Comparison of ENCODE assay signal across 15 mouse cellular contexts in genomic region chr6:37435391-37435790, GRCm38 (mm10). TPM values are rescaled to one million over a fixed set of nuclear protein-coding genes. Genes with fewer than 3 reads are reported as not detected.
DNase-seq lines count a peak whose midpoint lies in the region; ATAC-seq and TF ChIP-seq lines count a peak whose summit lies in the region.
"Had no signal": no experiment of that assay in that cellular context is flagged by ENCODE, and none has a peak within 500 bp of the region (broad histone marks: within the 10 kb centered on the region; RNA-seq: fewer than 3 reads in every experiment).

No protein-coding gene starts in this region.

- no peak overlapping the region for H3K9ac ChIP-seq in kidney, postnatal 0 days (ENCODE audit: low read depth, low read length)
- H3K9ac ChIP-seq in kidney, embryonic 15.5 days: no peak overlapping the region
- H3K9ac ChIP-seq in stomach, embryonic 15.5 days: no peak overlapping the region
- H3K9ac ChIP-seq: midbrain, embryonic 12.5 days had no signal

- ATAC-seq in kidney, postnatal 0 days (replicated peaks; ENCODE audit: low FRiP score, low read depth): no peak
- ATAC-seq in kidney, embryonic 15.5 days (replicated peaks; ENCODE audit: low FRiP score): no peak
- ATAC-seq in stomach, embryonic 15.5 days (ENCODE audit: insufficient read depth, low FRiP score, low read depth): no peak
- ATAC-seq: Patski had no signal

- H3K27me3 ChIP-seq in kidney, postnatal 0 days (ENCODE audit: insufficient read depth, low read length): no peaks in the 10 kb centered on the region
- no peaks in the 10 kb centered on the region for H3K27me3 ChIP-seq in kidney, embryonic 15.5 days
- no peaks in the 10 kb centered on the region for H3K27me3 ChIP-seq in stomach, embryonic 15.5 days (replicated peaks)
- H3K27me3 ChIP-seq: Patski had no signal

- DNase-seq in heart, adult 11 months: peak; percentile 90
- DNase-seq in heart, postnatal 4 days: no peak
- no peak for DNase-seq in kidney, postnatal 0 days (ENCODE audit: low spot score)
- peak; percentile 62 for DNase-seq in ovary, postnatal 36 days (ENCODE audit: low spot score)
- no peak for DNase-seq in ovary, postnatal 10 days (ENCODE audit: low spot score)
- no peak for DNase-seq in thymus, adult 18-20 months
- DNase-seq: cerebellum, postnatal 14 days; gastrocnemius, postnatal 25 days; kidney, postnatal 36 days; lung, postnatal 14 days; spleen, adult 18-20 months had no signal

- WGBS in kidney, postnatal 0 days: 70% methylated on average over 6 of the region's 6 CpGs
- WGBS in kidney, embryonic 15.5 days: 69% methylated on average over 6 of the region's 6 CpGs
- 56% methylated on average over 6 of the region's 6 CpGs for WGBS in stomach, embryonic 15.5 days

- H3K4me1 ChIP-seq in kidney, postnatal 0 days (replicated peaks; ENCODE audit: insufficient read depth, low read length): peaks cover 37% of the 10 kb centered on the region
- H3K4me1 ChIP-seq in kidney, embryonic 15.5 days: peaks cover 88% of the 10 kb centered on the region
- peaks cover 54% of the 10 kb centered on the region for H3K4me1 ChIP-seq in stomach, embryonic 15.5 days

- no peak for TF ChIP-seq CTCF in kidney, postnatal 0 days (IDR thresholded peaks at IDR 0.05; ENCODE audit: low read depth)

- H3K4me2 ChIP-seq in kidney, postnatal 0 days (ENCODE audit: low read length): no peak overlapping the region
- H3K4me2 ChIP-seq in kidney, embryonic 15.5 days: no peak overlapping the region
- H3K4me2 ChIP-seq in stomach, embryonic 15.5 days: no peak overlapping the region
- H3K4me2 ChIP-seq: midbrain, embryonic 12.5 days had no signal

- H3K9me3 ChIP-seq in kidney, postnatal 0 days (replicated peaks; ENCODE audit: low read length): no peaks in the 10 kb centered on the region
- H3K9me3 ChIP-seq in kidney, embryonic 15.5 days (replicated peaks): no peaks in the 10 kb centered on the region
- no peaks in the 10 kb centered on the region for H3K9me3 ChIP-seq in stomach, embryonic 15.5 days
- H3K9me3 ChIP-seq: midbrain, embryonic 12.5 days had no signal

- H3K4me3 ChIP-seq in kidney, postnatal 0 days (replicated peaks; ENCODE audit: low read depth, low read length): no peak overlapping the region
- H3K4me3 ChIP-seq in kidney, embryonic 15.5 days (replicated peaks): no peak overlapping the region
- no peak overlapping the region for H3K4me3 ChIP-seq in stomach, embryonic 15.5 days (replicated peaks)
- H3K4me3 ChIP-seq: midbrain, embryonic 12.5 days had no signal

- no peaks in the 10 kb centered on the region for H3K36me3 ChIP-seq in kidney, postnatal 0 days (ENCODE audit: insufficient read depth, low read length)
- H3K36me3 ChIP-seq in kidney, embryonic 15.5 days: peaks cover 38% of the 10 kb centered on the region
- H3K36me3 ChIP-seq in stomach, embryonic 15.5 days: no peaks in the 10 kb centered on the region
- H3K36me3 ChIP-seq: midbrain, embryonic 12.5 days had no signal

- H3K27ac ChIP-seq in kidney, postnatal 0 days: 0 out of 2 replicates have a peak overlapping the region, but pooled peaks have one; percentile 5
- no peak overlapping the region; the same call in 1 of the 2 replicates for H3K27ac ChIP-seq in kidney, embryonic 15.5 days
- H3K27ac ChIP-seq in stomach, embryonic 15.5 days: peak overlapping the region; percentile 17; the same call in 1 of the 2 replicates
- H3K27ac ChIP-seq: midbrain, embryonic 12.5 days had no signal

RNA-seq across cellular contexts. Expression of gene Creb3l2, which starts 6.6 kb away (rescaled TPM):
- total RNA-seq in heart, postnatal 4 days (2021): 10 to 100 TPM; 61.7 to 66.7 TPM
- 20.8 and 23.3 TPM in 2 replicates for polyA plus RNA-seq in kidney, postnatal 0 days (2015; fragmentation: Nextera tagmentation; extraction: Ambion mirVana)
- polyA plus RNA-seq in kidney, embryonic 15.5 days (2015; fragmentation: Nextera tagmentation; extraction: Ambion mirVana): 31.1 and 31.4 TPM in 2 replicates
- 18.1 and 21.7 TPM in 2 replicates for polyA plus RNA-seq in stomach, embryonic 15.5 days (2015; fragmentation: Nextera tagmentation; extraction: Ambion mirVana)

Comparison
In these comparisons a context has a peak if more than half of its experiments do, and no peak if none do; other contexts are left out.
1. DNase-seq: peak in heart, adult 11 months (single experiment) and ovary, postnatal 36 days (single experiment); none in heart, postnatal 4 days (single experiment), kidney, postnatal 0 days (single experiment), ovary, postnatal 10 days (single experiment) and thymus, adult 18-20 months (0 of 2).